Mouse (Mus musculus) frontal cortex, postnatal 25 days (tissue): ENCODE measurements at regions not wholly inside any gene's neighbourhood (a gene's known extent, or its start where the extent isn't known, plus 50 kb on each side); places are given as distances from the start of the nearest gene placed in this dataset.
"Not testable (repeated sequence)": the region's sequence is repeated elsewhere in the genome, so short reads cannot be mapped to it uniquely, and the experiment has no call there.

Experiments
- DNase-seq, 2 experiments: peaks; one replicate each; pipeline ENCODE4 v3.0.0; 2022; ENCODE audit warnings: low spot score in 2 of 2

DNA sequence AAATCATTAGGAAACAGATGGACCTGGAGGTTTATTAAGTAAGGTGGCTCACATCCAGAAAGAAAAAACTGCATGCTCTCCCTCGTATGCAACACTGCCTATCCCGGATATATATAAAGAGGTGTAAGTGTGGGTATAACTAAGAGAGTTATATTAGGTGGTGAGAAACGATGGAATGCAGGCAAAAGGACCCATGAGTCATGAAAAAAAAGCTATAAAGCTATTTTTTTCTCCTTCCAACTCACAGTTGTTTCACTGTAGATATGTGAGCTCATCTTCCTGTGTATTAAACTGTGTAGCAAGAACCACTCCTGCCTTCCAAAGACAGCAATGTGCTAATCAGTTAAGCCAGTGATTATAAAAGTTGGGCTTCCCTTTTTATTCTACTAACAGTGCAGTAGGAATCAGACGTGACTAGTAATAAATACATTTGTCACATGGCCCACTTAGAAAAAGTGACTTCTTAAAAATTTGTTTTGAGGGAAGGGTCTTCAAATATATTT lies 51.4 kb upstream of the Bdh1 start:
- DNase-seq: not testable (repeated sequence)

DNA sequence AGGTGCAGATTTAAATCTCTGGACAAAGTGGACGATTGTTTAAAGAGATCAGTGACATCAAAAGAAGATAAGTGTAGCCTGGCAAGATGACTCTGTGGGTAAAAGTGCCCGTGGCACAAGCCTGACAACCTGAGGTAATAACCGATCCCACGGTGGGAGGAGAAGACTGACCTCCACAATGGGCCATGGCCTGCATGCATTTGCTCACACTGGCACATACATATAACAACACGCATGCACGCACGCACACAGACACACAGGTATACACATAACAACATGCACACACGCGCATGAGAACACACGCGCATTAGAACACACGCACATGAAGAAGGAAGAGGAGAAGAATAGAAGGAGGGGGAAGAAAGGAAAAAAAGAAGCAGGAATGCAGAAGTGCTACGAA lies 52.2 kb upstream of the Bdh1 start:
- no peak for DNase-seq

DNA sequence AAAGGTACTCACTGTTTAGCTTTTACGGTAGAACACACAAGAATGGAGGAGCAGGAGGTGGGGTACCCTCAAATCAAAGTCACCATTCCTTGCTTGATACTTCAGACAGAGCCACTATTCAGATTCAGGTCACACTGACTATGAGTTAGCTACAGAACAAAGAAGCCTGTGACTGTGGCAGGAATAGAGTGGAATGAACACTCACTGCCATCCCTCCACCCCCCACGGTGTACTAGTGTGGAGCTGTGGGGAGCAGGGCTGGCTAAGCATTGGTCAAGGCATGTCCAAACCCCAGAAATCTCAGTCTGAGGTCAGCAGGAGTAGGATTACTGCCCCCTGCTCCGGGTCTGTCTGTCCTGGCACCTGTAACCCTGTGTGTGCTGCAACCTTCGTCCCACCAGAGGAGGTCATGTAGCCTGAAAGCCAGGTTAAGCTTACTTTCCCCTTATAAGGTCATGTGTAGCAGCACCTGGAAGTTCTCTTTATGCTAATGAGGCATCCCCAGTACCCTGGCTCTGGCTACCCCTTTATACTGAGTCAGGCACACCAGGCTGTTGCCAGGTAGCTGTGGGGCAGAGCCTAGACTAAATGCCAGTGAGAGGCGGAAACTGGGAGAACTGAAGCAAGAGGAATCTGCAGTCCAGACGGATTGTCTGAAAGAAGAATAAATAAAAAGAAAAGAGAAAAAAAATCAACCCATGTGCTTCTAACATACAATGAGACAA lies 53.1 kb upstream of the Apod start:
- no peak for DNase-seq

DNA sequence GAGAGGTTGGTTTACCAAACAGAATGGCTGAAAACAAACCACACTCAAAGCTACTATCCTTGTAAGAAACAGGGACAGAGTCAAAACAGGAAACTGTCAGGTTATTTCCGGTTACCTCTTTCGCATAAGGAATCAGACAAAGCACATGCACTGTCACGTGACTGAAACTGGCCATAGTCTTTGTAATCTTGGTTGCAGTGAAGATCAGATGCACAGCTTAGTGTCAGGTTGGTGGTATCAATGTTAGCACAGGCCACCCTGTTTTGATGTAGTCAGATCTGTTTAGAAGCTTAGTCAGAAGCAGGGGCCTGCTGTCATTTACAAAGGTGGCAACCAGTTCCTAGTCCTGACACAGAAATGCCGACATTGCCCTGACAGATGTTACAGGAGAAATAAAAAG lies 51.4 kb upstream of the Apod start:
- DNase-seq: peak in 1 of 2 experiments; percentile 1

DNA sequence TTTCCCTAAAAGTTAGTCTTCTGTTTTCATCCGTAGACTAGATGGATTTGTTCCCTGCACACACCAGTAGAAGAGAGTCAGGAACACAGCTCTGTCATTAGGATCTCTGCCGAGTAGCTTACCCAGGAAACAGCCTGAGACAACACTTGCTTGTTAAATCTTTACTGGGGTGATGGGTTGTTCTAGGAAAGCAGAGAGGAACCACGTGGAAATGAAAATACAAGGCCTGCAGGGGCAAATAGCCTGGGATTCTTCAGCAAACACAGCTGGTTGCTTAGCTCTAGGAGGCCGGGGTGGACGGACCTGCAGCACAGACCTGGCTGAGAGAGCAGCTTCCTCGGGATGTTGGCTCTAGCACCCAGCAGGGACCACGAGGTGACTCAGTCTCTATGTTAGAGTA lies 49.9 kb upstream of the Apod start:
- DNase-seq: peak in 1 of 2 experiments; percentile 17
